Mouse (Mus musculus) testis, adult 2 months (tissue): Measurements from ENCODE around the gene Pusl1.
A peak's percentile ranks its signal among the peaks of the same experiment; 100 is the strongest.

Experiments used
- CTCF ChIP-seq: fragments of 200-500 bp; IDR thresholded peaks from 2 replicates; pipeline ENCODE4 v1.5.1; 2012; ENCODE audit warnings: low read depth, mild to moderate bottlenecking, inconsistent platforms, low read length, moderate library complexity; ENCODE audit not compliant: control insufficient read depth, insufficient read depth, insufficient replicate concordance
- POLR2A ChIP-seq: fragments of 200-500 bp; IDR thresholded peaks from 2 replicates; pipeline ENCODE4 v1.6.1; 2012; ENCODE audit warnings: low read depth, mild to moderate bottlenecking, inconsistent platforms, low read length, moderate library complexity; ENCODE audit not compliant: control insufficient read depth

GRCm38 (mm10) chr4:155891551-155892001 lies at the start of gene Pusl1, which contains the start of gene Acap3:
- TF ChIP-seq POLR2A (peak; percentile 37; the same call in 1 of the 2 replicates), CTCF (no peak)
